Mouse (Mus musculus) testis, adult 2 months (tissue): ENCODE measurements at regions not wholly inside any gene's neighbourhood (a gene's known extent, or its start where the extent isn't known, plus 50 kb on each side); places are given as distances from the start of the nearest gene placed in this dataset.

Experiments used
- H3K27ac ChIP-seq: fragments of 200-500 bp; 2 replicates; pipeline ENCODE4 v1.5.1; 2012; ENCODE audit warnings: low read depth, low read length; ENCODE audit not compliant: control insufficient read depth, insufficient read depth
- H3K27me3 ChIP-seq: fragments of 200-500 bp; 2 replicates; pipeline ENCODE4 v1.6.1; 2012; ENCODE audit warnings: mild to moderate bottlenecking, low read length, moderate library complexity; ENCODE audit not compliant: control insufficient read depth, insufficient read depth
- H3K36me3 ChIP-seq: fragments of 200-500 bp; 2 replicates; pipeline ENCODE4 v1.6.1; 2012; ENCODE audit warnings: mild to moderate bottlenecking, low read length; ENCODE audit not compliant: control insufficient read depth, insufficient read depth
- H3K4me1 ChIP-seq: fragments of 200-500 bp; 2 replicates; pipeline ENCODE4 v1.6.1; 2012; ENCODE audit warnings: low read length; ENCODE audit not compliant: control insufficient read depth, insufficient read depth
- H3K4me3 ChIP-seq: fragments of 200-500 bp; 2 replicates; pipeline ENCODE4 v1.5.1; 2012; ENCODE audit warnings: low read depth, mild to moderate bottlenecking, low read length, moderate library complexity, mixed read lengths; ENCODE audit not compliant: control insufficient read depth
- CTCF ChIP-seq: fragments of 200-500 bp; IDR thresholded peaks from 2 replicates; pipeline ENCODE4 v1.5.1; 2012; ENCODE audit warnings: low read depth, mild to moderate bottlenecking, inconsistent platforms, low read length, moderate library complexity; ENCODE audit not compliant: control insufficient read depth, insufficient read depth, insufficient replicate concordance
- POLR2A ChIP-seq: fragments of 200-500 bp; IDR thresholded peaks from 2 replicates; pipeline ENCODE4 v1.6.1; 2012; ENCODE audit warnings: low read depth, mild to moderate bottlenecking, inconsistent platforms, low read length, moderate library complexity; ENCODE audit not compliant: control insufficient read depth

DNA sequence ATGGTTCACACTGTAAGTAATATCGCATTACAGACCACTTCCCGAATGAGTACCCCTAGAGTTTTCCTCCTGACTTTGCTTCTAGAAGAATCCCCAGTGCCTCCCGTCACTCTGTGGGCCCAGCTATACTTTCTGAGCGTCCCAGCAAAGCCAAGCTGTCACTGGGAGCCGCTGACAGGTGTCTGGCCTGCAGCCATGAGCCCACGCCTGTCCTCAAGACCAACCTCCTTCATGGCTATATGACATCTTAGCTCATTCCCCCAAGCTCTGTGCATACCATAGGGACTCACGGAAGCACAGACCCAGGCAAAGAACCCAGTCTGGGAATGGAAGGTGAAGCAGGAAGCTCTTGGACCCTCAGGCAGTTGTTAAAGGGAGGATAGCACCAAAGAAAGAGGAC is 55.3 kb upstream of the Rgma start:
- no peak overlapping the region for H3K4me3 ChIP-seq
- H3K27me3 ChIP-seq, result no peaks in the 10 kb centered on the region
- peaks cover 6% of the 10 kb centered on the region for H3K4me1 ChIP-seq
- no peak for TF ChIP-seq POLR2A
- TF ChIP-seq CTCF, result no peak
- H3K36me3 ChIP-seq, result no peaks in the 10 kb centered on the region
- H3K27ac ChIP-seq, result no peak overlapping the region

DNA sequence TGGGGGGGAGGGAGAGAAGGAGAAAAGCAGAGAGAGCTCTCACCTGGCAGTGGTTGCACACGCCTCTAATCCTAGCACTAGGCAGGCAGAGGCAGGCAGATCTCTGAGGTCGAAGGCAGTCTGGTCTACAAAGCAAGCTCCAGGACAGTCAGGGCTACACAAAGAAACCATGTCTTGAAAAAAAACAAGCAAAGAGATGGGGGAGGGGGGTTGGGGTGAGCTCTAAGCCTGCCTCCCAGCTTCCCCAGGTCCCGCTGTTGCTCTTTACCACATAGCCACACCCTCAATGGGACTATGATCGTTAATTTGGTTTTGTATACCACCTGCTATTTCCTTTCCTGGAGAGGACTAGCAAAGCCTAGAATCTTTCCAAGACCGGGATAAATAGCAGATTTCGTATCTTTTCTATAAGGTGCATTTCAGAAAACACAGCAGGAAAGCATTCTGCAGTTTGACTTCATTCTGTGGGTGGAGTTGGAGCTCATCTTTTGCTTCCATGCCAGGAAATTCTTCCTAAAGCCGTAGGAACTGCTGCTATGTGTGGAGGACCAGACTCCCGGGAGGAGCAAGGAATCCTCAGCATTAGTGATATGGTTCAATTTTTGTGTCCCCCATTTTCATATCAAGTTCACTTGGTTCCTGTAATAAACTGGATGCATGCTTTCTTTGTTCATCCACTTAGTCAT is 52.7 kb upstream of the Rgma start:
- H3K36me3 ChIP-seq, result no peaks in the 10 kb centered on the region
- H3K4me1 ChIP-seq, result peaks cover 11% of the 10 kb centered on the region
- TF ChIP-seq CTCF (no peak), POLR2A (no peak)

DNA sequence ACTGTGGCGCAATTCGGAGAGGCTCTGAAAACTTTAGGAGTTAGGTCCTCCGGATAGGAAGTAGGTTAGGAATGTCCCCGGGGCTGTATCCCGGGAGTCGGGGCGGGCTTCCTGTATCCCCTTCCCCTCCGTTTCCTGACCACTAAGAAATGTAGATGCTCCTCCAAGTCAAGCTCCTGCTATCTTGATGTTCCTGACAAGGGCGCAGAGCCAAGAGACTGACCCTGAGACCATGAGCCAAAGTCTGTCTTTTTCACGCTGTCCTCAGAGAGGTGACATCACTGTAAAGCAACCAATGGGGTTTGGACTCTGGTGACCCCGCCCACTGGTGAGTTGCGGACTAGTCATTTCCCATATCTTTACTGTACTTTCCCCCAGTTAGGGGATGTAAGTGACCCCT is 51.8 kb upstream of the Rgma start:
- Histone ChIP-seq H3K36me3 (no peaks in the 10 kb centered on the region), H3K4me1 (peaks cover 11% of the 10 kb centered on the region), H3K4me3 (peak overlapping the region; percentile 49), H3K27ac (no peak overlapping the region), H3K27me3 (no peaks in the 10 kb centered on the region)
- TF ChIP-seq POLR2A (no peak), CTCF (no peak)

More for the DNA sequence above, 52.7 kb upstream of the Rgma start:
- Histone ChIP-seq H3K4me3 (no peak overlapping the region), H3K27ac (no peak overlapping the region), H3K27me3 (no peaks in the 10 kb centered on the region)

DNA sequence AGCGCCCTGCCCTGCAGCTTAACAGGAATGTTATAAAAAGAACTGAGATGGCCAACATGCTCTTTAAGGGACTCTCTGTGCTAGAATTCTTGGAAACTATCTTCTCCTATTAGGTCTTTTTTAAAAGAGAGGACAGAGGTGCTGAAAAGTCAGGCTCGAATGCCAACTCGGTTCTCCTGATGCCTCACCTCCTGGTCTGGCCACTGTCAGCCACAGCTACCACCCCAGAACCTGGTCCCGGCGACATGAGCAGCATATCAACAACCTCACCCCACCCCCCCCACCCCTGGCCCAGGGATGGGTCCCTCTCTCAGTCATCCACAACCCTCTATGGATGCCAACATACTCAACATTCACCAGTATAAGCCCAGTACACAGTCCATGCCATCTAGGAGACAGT is 49.8 kb upstream of the Rgma start:
- TF ChIP-seq CTCF (no peak), POLR2A (no peak)
- Histone ChIP-seq H3K4me1 (peaks cover 11% of the 10 kb centered on the region), H3K36me3 (no peaks in the 10 kb centered on the region), H3K4me3 (no peak overlapping the region), H3K27ac (no peak overlapping the region), H3K27me3 (no peaks in the 10 kb centered on the region)
